Mouse (Mus musculus) c-Kit-negative CD71-positive TER-119-positive erythroid progenitor cells, embryonic 14.5 days (primary cell): ENCODE data around the gene Ybx1.

Source experiments
- DNase-seq: peaks from one replicate; pipeline ENCODE4 v3.0.0-alpha.2; 2013; ENCODE audit warnings: low read depth, low spot score

The Ybx1 gene

DNA sequence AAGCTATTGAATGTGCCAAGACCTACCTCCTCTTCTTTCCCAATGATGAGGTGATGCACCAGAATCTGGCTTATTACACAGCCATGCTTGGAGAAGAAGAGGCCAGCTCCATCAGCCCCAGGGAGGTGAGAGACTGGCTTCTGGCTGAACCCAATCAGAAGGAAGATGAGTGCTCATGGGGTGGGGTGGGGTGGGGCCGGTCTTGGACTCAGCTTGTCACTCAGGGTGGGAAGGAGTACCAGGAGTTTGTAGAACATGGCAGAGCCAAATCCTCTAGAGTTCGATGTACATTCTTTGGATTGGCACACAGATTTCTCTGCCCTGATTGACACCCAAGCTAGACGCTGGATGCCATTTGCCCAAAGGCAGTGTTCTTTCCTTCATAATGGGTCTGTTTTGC lies 55.7 kb downstream of the Ybx1 start:
- no peak for DNase-seq

- DNase-seq = no peak
These were observed 60.1 kb downstream of the Ybx1 start for GRCm38 (mm10) chr4:119234348-119234747.

GRCm38 (mm10) chr4:119233256-119233901 lies 61.0 kb downstream of the Ybx1 start:
- no peak for DNase-seq

GRCm38 (mm10) chr4:119232410-119233255 lies 61.8 kb downstream of the Ybx1 start, which contains the start of the genes AU022252 and P3h1:
TSS of gene AU022252 (minus strand) at chr4:119232712.
TSS of gene P3h1 (plus strand) at chr4:119232915.
- peak; percentile 99 for DNase-seq
